Mouse (Mus musculus): ENCODE measurements around the gene Zfpm1.

Zfpm1 gene

GRCm38 (mm10) chr8:122323951-122324402 is 42.0 kb downstream of the Zfpm1 start:
- peak; percentile 26 for DNase-seq (ENCODE audit: extremely low read depth, low read depth, low spot score)

GRCm38 (mm10) chr8:122325196-122325595 is 43.3 kb downstream of the Zfpm1 start:
- DNase-seq (ENCODE audit: extremely low read depth, low read depth, low spot score), result no peak

GRCm38 (mm10) chr8:122326114-122326542 is 44.2 kb downstream of the Zfpm1 start:
- DNase-seq (ENCODE audit: extremely low read depth, low read depth, low spot score), result no peak

GRCm38 (mm10) chr8:122329072-122329471 is 47.1 kb downstream of the Zfpm1 start:
- no peak for DNase-seq (ENCODE audit: extremely low read depth, low read depth, low spot score)

GRCm38 (mm10) chr8:122329553-122330239 is 47.8 kb downstream of the Zfpm1 start:
- no peak for DNase-seq (ENCODE audit: extremely low read depth, low read depth, low spot score)

- DNase-seq (ENCODE audit: extremely low read depth, low read depth, low spot score), result no peak
Measured at GRCm38 (mm10) chr8:122330446-122331133, 48.6 kb downstream of the Zfpm1 start.

- no peak for DNase-seq (ENCODE audit: extremely low read depth, low read depth, low spot score)
Measured at GRCm38 (mm10) chr8:122331134-122331523, 49.2 kb downstream of the Zfpm1 start.

GRCm38 (mm10) chr8:122332753-122333506 is 51.0 kb downstream of the Zfpm1 start:
- DNase-seq (ENCODE audit: extremely low read depth, low read depth, low spot score), result no peak

- DNase-seq (ENCODE audit: extremely low read depth, low read depth, low spot score), result no peak
Measured at GRCm38 (mm10) chr8:122333531-122333930, 51.6 kb downstream of the Zfpm1 start.

- no peak for DNase-seq (ENCODE audit: extremely low read depth, low read depth, low spot score)
Measured at GRCm38 (mm10) chr8:122334791-122335490, 53.0 kb downstream of the Zfpm1 start.

GRCm38 (mm10) chr8:122335638-122336250 is 53.8 kb downstream of the Zfpm1 start:
- no peak for DNase-seq (ENCODE audit: extremely low read depth, low read depth, low spot score)

- no peak for DNase-seq (ENCODE audit: extremely low read depth, low read depth, low spot score)
Measured at GRCm38 (mm10) chr8:122336251-122336910, 54.4 kb downstream of the Zfpm1 start.

- DNase-seq (ENCODE audit: extremely low read depth, low read depth, low spot score), result no peak
Measured at GRCm38 (mm10) chr8:122338852-122339251, 56.9 kb downstream of the Zfpm1 start.

GRCm38 (mm10) chr8:122340761-122341160 is 58.8 kb downstream of the Zfpm1 start:
- DNase-seq (ENCODE audit: extremely low read depth, low read depth, low spot score), result no peak

- DNase-seq (ENCODE audit: extremely low read depth, low read depth, low spot score), result no peak
Measured at GRCm38 (mm10) chr8:122341790-122342189, 59.8 kb downstream of the Zfpm1 start.

- no peak for DNase-seq (ENCODE audit: extremely low read depth, low read depth, low spot score)
Measured at GRCm38 (mm10) chr8:122342362-122342761, 60.4 kb downstream of the Zfpm1 start.

GRCm38 (mm10) chr8:122342806-122343209 is 60.9 kb downstream of the Zfpm1 start:
- no peak for DNase-seq (ENCODE audit: extremely low read depth, low read depth, low spot score)

- DNase-seq (ENCODE audit: extremely low read depth, low read depth, low spot score), result no peak
Measured at GRCm38 (mm10) chr8:122343341-122343740, 61.4 kb downstream of the Zfpm1 start.

- no peak for DNase-seq (ENCODE audit: extremely low read depth, low read depth, low spot score)
Measured at GRCm38 (mm10) chr8:122343758-122344157, 61.8 kb downstream of the Zfpm1 start.

- DNase-seq (ENCODE audit: extremely low read depth, low read depth, low spot score), result no peak
Measured at GRCm38 (mm10) chr8:122344219-122344618, 62.3 kb downstream of the Zfpm1 start.

Measured in fat pad, adult 2 months (tissue).